Mouse (Mus musculus) erythroblast, embryonic 14.5 days (primary cell): ENCODE measurements around the gene Nup188. TPM values are rescaled to one million over a fixed set of nuclear protein-coding genes. Genes with fewer than 3 reads are reported as not detected.

ENCODE experiments used
- H3K27me3 ChIP-seq: 2 replicates; pipeline ENCODE4 v1.6.1; 2012; ENCODE audit warnings: inconsistent platforms; ENCODE audit not compliant: control insufficient read depth
- H3K36me3 ChIP-seq: 2 replicates; pipeline ENCODE4 v1.6.1; 2012; ENCODE audit warnings: mild to moderate bottlenecking, inconsistent platforms; ENCODE audit not compliant: control insufficient read depth
- H3K4me1 ChIP-seq: 2 replicates; pipeline ENCODE4 v1.6.1; 2012; ENCODE audit warnings: inconsistent platforms; ENCODE audit not compliant: control insufficient read depth
- H3K4me3 ChIP-seq: replicated peaks from 2 replicates; pipeline ENCODE3; 2012; ENCODE audit warnings: moderate library complexity, mild to moderate bottlenecking, inconsistent platforms
- H3K9me3 ChIP-seq: 2 replicates; pipeline ENCODE4 v1.6.1; 2012; ENCODE audit warnings: low read length, inconsistent platforms, mixed read lengths; ENCODE audit not compliant: control insufficient read depth
- GATA1 ChIP-seq: IDR thresholded peaks from 2 replicates; pipeline ENCODE4 v1.6.1; 2012; ENCODE audit warnings: low read length, inconsistent platforms, mixed read lengths
- TAL1 ChIP-seq: IDR thresholded peaks from 3 replicates; pipeline ENCODE4 v1.6.1; 2012; ENCODE audit warnings: low read length, inconsistent platforms, mixed read lengths
- polyA plus RNA-seq: library from polyadenylated mRNA; stranded (reverse); fragments of >175 nt; gene quantifications from 2 replicates; pipeline ENCODE4 v1.2.3, GENCODE M21; 2012

Nup188 gene
- polyA plus RNA-seq, 1 experiment: 10.7 TPM

GRCm38 (mm10) chr2:30255631-30256395 is 30.4 kb upstream of the Nup188 start:
- Histone ChIP-seq H3K4me1 (peaks cover 24% of the 10 kb centered on the region), H3K4me3 (no peak overlapping the region), H3K9me3 (peaks cover 9% of the 10 kb centered on the region), H3K36me3 (peaks cover 98% of the 10 kb centered on the region), H3K27me3 (no peaks in the 10 kb centered on the region)
- TF ChIP-seq GATA1: no peak
- no peak; the same call in 2 of the 3 replicates for TF ChIP-seq TAL1

GRCm38 (mm10) chr2:30256616-30257350 is 29.4 kb upstream of the Nup188 start:
- TF ChIP-seq GATA1 (no peak), TAL1 (no peak)
- H3K9me3 ChIP-seq: peaks cover 9% of the 10 kb centered on the region
- no peak overlapping the region for H3K4me3 ChIP-seq
- H3K36me3 ChIP-seq: peaks cover 100% of the 10 kb centered on the region
- peaks cover 15% of the 10 kb centered on the region for H3K4me1 ChIP-seq
- H3K27me3 ChIP-seq: no peaks in the 10 kb centered on the region

DNA sequence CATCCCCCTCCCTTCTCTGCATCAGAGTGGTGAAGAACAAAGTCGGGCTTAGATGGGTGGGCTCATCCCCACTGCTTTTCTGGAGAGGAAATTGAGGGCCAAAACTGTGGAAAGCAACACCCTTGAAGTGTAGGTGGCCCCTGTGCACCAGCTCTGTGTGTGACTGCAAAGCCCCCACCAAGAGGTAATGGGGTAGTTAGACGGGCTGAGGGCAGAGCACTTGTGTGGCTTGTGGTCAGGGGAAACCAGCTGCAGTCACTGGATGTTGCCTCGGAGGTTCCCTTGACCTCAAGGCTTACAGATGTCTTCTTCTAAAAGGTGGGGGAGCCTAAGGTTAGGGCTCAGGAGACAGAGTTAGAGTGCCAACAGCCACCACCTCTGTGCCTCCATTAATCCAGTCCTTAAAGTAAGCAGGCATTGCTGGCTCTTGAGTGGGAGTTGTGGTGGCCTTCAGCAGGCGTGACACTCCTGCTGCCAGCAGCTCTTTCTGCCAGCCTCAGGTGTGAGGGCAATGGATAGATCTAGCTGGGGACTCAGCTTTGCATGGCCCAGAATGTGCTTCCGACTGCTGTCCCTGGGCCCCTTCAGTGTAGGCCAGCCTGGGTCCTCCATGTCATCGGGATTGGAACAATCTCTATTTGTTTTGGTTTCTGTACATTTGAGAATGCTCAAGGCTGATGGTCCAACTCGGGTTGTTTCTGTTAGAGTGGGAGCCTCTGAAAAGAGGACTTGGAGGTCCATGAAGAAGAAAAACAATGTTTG is 28.3 kb upstream of the Nup188 start:
- no peaks in the 10 kb centered on the region for H3K27me3 ChIP-seq
- TF ChIP-seq GATA1 (no peak), TAL1 (no peak)
- peaks cover 9% of the 10 kb centered on the region for H3K9me3 ChIP-seq
- peaks cover 99% of the 10 kb centered on the region for H3K36me3 ChIP-seq
- H3K4me3 ChIP-seq: no peak overlapping the region
- H3K4me1 ChIP-seq: peaks cover 4% of the 10 kb centered on the region

DNA sequence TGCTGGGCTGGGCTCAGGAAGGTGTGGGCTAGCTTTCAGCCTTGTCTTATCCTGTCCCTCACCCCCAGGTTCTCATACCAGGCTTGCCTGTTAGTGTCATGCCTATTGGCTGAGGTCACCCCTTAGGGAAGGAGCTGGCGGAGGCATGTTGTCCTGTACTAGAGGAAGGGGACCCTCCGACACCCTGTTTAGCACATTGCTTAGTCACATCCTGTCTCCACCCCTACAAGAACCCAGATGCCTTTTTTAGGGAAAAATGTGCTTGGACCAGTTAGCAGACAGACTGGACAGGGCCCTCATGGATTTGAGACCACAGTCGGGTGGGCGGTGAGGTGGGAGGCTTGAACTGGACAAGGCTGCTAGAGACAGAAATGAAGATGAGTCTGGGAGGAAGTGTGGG is 27.6 kb upstream of the Nup188 start:
- TF ChIP-seq GATA1 (no peak), TAL1 (no peak)
- H3K9me3 ChIP-seq: peaks cover 9% of the 10 kb centered on the region
- H3K36me3 ChIP-seq: peaks cover 99% of the 10 kb centered on the region
- H3K4me1 ChIP-seq: peaks cover 4% of the 10 kb centered on the region
- no peaks in the 10 kb centered on the region for H3K27me3 ChIP-seq
- H3K4me3 ChIP-seq: no peak overlapping the region

GRCm38 (mm10) chr2:30259131-30260064 is 26.8 kb upstream of the Nup188 start:
- Histone ChIP-seq H3K27me3 (no peaks in the 10 kb centered on the region), H3K4me3 (no peak overlapping the region), H3K36me3 (peaks cover 99% of the 10 kb centered on the region), H3K9me3 (peaks cover 9% of the 10 kb centered on the region), H3K4me1 (peaks cover 4% of the 10 kb centered on the region)
- TF ChIP-seq TAL1: no peak
- no peak for TF ChIP-seq GATA1

GRCm38 (mm10) chr2:30261064-30261736 is 25.0 kb upstream of the Nup188 start:
- H3K36me3 ChIP-seq: peaks cover 95% of the 10 kb centered on the region

DNA sequence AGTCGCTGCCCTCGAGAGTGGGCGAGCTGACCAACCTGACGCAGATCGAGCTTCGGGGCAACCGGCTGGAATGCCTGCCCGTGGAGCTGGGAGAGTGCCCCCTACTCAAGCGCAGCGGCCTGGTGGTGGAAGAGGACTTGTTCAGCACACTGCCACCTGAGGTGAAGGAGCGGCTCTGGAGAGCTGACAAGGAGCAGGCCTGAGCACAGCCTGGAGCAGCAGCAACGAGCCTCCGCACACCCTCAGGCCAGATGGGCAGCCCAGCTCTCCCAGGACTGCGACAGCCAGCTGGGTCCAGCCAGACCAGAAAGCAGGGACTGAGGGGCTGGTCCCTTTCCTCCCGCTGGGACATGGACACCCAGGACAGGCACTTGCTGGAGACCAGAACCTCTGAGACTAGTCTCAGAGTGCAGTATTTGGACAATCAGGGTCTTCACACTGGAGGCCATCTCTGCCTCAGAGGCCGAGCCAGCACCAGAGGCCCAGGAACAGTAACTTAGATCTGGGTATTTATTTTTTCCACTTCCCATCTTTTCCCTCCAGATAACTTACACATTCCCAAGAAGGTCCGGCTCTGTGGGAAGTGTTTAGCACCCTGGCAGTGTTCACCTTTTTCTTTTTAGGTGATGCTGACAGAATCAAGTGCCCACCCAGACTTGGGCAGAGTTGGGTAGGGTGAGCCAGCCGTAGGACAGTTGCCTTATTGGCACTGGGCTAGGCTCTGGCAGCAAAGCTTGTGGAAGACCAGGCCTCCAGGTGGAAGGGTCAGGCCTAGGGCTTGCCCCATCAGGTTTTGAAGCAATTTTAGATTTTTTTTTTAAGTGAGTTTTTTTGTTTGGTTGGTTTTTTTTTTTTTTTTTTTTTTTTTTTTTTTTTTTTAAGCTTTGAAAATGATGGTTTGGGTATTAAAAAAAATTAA is 24.0 kb upstream of the Nup188 start:
- Histone ChIP-seq H3K4me1 (peaks cover 14% of the 10 kb centered on the region), H3K36me3 (peaks cover 85% of the 10 kb centered on the region)
- TF ChIP-seq GATA1 (no peak), TAL1 (no peak)

More at GRCm38 (mm10) chr2:30261064-30261736, 25.0 kb upstream of the Nup188 start:
- H3K9me3 ChIP-seq: peaks cover 4% of the 10 kb centered on the region
- H3K4me1 ChIP-seq: peaks cover 8% of the 10 kb centered on the region
- no peaks in the 10 kb centered on the region for H3K27me3 ChIP-seq
- H3K4me3 ChIP-seq: no peak overlapping the region
- TF ChIP-seq GATA1 (no peak), TAL1 (no peak)

More for the DNA sequence above, 24.0 kb upstream of the Nup188 start:
- Histone ChIP-seq H3K9me3 (no peaks in the 10 kb centered on the region), H3K4me3 (no peak overlapping the region), H3K27me3 (no peaks in the 10 kb centered on the region)
